Mouse (Mus musculus) heart, postnatal 0 days (tissue): ENCODE results near the gene Ppp1r15a. TPM values are rescaled to one million over a fixed set of nuclear protein-coding genes. Genes with fewer than 3 reads are reported as not detected.
A peak's percentile ranks its signal among the peaks of the same experiment; 100 is the strongest.

Experiments used
- ATAC-seq: fragments of 200-750 bp; cut with Nextera tagmentation; 2 replicates; pipeline ENCODE4 v1.8.0; 2017; ENCODE audit warnings: low read depth, moderate number of reproducible peaks, moderate library complexity; ENCODE audit not compliant: insufficient read depth
- DNase-seq: peaks from one replicate; pipeline ENCODE4 v3.0.0-alpha.2; 2016; ENCODE audit warnings: low spot score
- H3K27ac ChIP-seq: fragments of 300-500 bp; sonication (generic); 2 replicates; pipeline ENCODE4 v1.5.1; 2014; ENCODE audit warnings: low read depth, mild to moderate bottlenecking
- H3K27me3 ChIP-seq: fragments of 300-500 bp; sonication (generic); 2 replicates; pipeline ENCODE4 v1.6.1; 2014; ENCODE audit warnings: low read length, mixed read lengths; ENCODE audit not compliant: control insufficient read depth, insufficient read depth
- H3K36me3 ChIP-seq: fragments of 300-500 bp; sonication (generic); replicated peaks from 2 replicates; pipeline ENCODE4 v1.6.1; 2014; ENCODE audit warnings: low read length, mixed read lengths; ENCODE audit not compliant: control insufficient read depth, insufficient read depth
- H3K4me1 ChIP-seq: fragments of 300-500 bp; sonication (generic); 2 replicates; pipeline ENCODE4 v1.6.1; 2014; ENCODE audit warnings: antibody characterized with exemption; ENCODE audit not compliant: control insufficient read depth, insufficient read depth
- H3K4me2 ChIP-seq: fragments of 300-500 bp; sonication (generic); 2 replicates; pipeline ENCODE4 v1.6.1; 2014; ENCODE audit warnings: low read depth, mild to moderate bottlenecking, low read length, moderate library complexity
- H3K4me3 ChIP-seq: fragments of 300-500 bp; sonication (generic); 2 replicates; pipeline ENCODE4 v1.5.1; 2014; ENCODE audit warnings: low read depth, low read length
- H3K9ac ChIP-seq: fragments of 300-500 bp; sonication (generic); replicated peaks from 2 replicates; pipeline ENCODE4 v1.6.1; 2014; ENCODE audit warnings: low read depth, low read length, mixed read lengths
- H3K9me3 ChIP-seq: fragments of 300-500 bp; sonication (generic); replicated peaks from 2 replicates; pipeline ENCODE4 v1.6.1; 2016; ENCODE audit warnings: low read length; ENCODE audit not compliant: control insufficient read depth
- CTCF ChIP-seq: IDR thresholded peaks from 2 replicates; pipeline ENCODE4 v1.5.1; 2016; ENCODE audit warnings: antibody characterized with exemption, control low read depth, low read depth
- EP300 ChIP-seq: IDR thresholded peaks from 2 replicates; pipeline ENCODE4 v1.6.1; 2016; ENCODE audit warnings: antibody characterized with exemption, low read depth
- WGBS: fragments of 180-500 bp; shearing (Covaris S2); extraction: QIAGEN DNeasy Blood & Tissue Kit; methylation state at CpG from one replicate; pipeline ENCODE4 v1.1.7; 2014; 5-methylcytosine and 5-hydroxymethylcytosine counted together
- polyA plus RNA-seq: library from polyadenylated mRNA; unstranded; fragments of >200 nt; fragmentation: Nextera tagmentation; extraction: Ambion mirVana; gene quantifications from 2 replicates; pipeline ENCODE4 v1.2.1, GENCODE M21; 2015
- total RNA-seq: library from RNA; depleted of rRNA; stranded (reverse); fragments of >200 nt; gene quantifications from 2 replicates; pipeline ENCODE4 v1.2.3, GENCODE M21; 2014; ENCODE audit warnings: low replicate concordance; rRNA removed

The Ppp1r15a gene
- total RNA-seq (10.6 and 28.8 TPM in 2 replicates), polyA plus RNA-seq (19.2 and 22.8 TPM in 2 replicates)

GRCm38 (mm10) chr7:45525809-45526473 lies at the start of gene Ppp1r15a, which contains the start of gene Plekha4:
Gene Ppp1r15a (minus strand): TSS chr7:45526268.
Gene Plekha4 (plus strand): TSS chr7:45526330.
- TF ChIP-seq CTCF (no peak), EP300 (peak; percentile 85)

GRCm38 (mm10) chr7:45574472-45575379 lies 48.7 kb upstream of the Ppp1r15a start:
- Histone ChIP-seq H3K9ac (no peak overlapping the region), H3K4me3 (no peak overlapping the region), H3K4me1 (peaks cover 20% of the 10 kb centered on the region), H3K9me3 (no peaks in the 10 kb centered on the region), H3K27me3 (no peaks in the 10 kb centered on the region), H3K27ac (peak overlapping the region; percentile 56), H3K4me2 (peak overlapping the region; percentile 3; the same call in 1 of the 2 replicates), H3K36me3 (peaks cover 21% of the 10 kb centered on the region)
- TF ChIP-seq EP300 = no peak
- TF ChIP-seq CTCF = no peak
- no peak for DNase-seq
- WGBS = 70% methylated on average over 15 of the region's 15 CpGs
- ATAC-seq = peak; percentile 49; the same call in 1 of the 2 replicates

More at GRCm38 (mm10) chr7:45525809-45526473, at the start of gene Ppp1r15a, which contains the start of gene Plekha4:
- Histone ChIP-seq H3K36me3 (peaks cover 12% of the 10 kb centered on the region; the same call in 1 of the 2 replicates), H3K9ac (peak within 1 kb of the TSS; percentile 85), H3K9me3 (no peaks in the 10 kb centered on the region), H3K4me2 (peak within 1 kb of the TSS; percentile 74), H3K27ac (peak within 1 kb of the TSS; percentile 97), H3K4me3 (peak within 1 kb of the TSS; percentile 76), H3K4me1 (peaks cover 42% of the 10 kb centered on the region), H3K27me3 (no peaks in the 10 kb centered on the region)
- WGBS = under 1% methylated on average over 54 of the region's 54 CpGs
- ATAC-seq = peak; percentile 90
- DNase-seq = peak; percentile 95

DNA sequence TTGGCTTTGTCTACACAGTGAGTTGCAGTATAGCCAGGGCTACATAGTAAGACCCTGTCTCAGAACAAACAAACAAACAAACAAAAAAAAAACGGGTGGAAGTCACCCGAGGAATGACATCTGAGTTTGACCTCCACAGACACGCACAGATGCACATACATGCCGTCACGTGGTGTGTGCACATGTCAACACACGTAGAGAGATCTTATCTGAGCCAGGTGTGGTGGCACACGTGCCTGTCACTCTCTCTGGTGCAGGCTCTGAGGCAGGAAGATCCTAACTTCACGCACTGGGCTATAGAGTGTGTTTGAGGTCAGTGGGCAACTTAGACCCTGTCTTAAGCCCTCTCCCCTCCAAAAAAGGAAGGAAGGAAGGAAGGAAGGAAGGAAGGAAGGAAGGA lies 47.9 kb upstream of the Ppp1r15a start:
- Histone ChIP-seq H3K36me3 (peaks cover 19% of the 10 kb centered on the region), H3K4me2 (no peak overlapping the region; the same call in 1 of the 2 replicates), H3K9ac (no peak overlapping the region), H3K4me3 (no peak overlapping the region), H3K4me1 (peaks cover 20% of the 10 kb centered on the region), H3K27me3 (no peaks in the 10 kb centered on the region), H3K27ac (peak overlapping the region; percentile 56), H3K9me3 (no peaks in the 10 kb centered on the region)
- WGBS = 65% methylated on average over 8 of the region's 8 CpGs
- no peak for DNase-seq
- no peak for ATAC-seq
- no peak for TF ChIP-seq EP300
- no peak for TF ChIP-seq CTCF

GRCm38 (mm10) chr7:45571966-45572365 lies 45.9 kb upstream of the Ppp1r15a start:
- 50% methylated on average over 1 of the region's 1 CpGs for WGBS
- peaks cover 34% of the 10 kb centered on the region for H3K4me1 ChIP-seq
- no peaks in the 10 kb centered on the region for H3K9me3 ChIP-seq
- no peak overlapping the region for H3K4me3 ChIP-seq
- TF ChIP-seq CTCF (no peak), EP300 (no peak)
- ATAC-seq = no peak
- no peaks in the 10 kb centered on the region for H3K27me3 ChIP-seq
- no peak overlapping the region for H3K27ac ChIP-seq
- no peak overlapping the region for H3K9ac ChIP-seq
- H3K4me2 ChIP-seq = no peak overlapping the region
- peaks cover 13% of the 10 kb centered on the region for H3K36me3 ChIP-seq
- no peak for DNase-seq

DNA sequence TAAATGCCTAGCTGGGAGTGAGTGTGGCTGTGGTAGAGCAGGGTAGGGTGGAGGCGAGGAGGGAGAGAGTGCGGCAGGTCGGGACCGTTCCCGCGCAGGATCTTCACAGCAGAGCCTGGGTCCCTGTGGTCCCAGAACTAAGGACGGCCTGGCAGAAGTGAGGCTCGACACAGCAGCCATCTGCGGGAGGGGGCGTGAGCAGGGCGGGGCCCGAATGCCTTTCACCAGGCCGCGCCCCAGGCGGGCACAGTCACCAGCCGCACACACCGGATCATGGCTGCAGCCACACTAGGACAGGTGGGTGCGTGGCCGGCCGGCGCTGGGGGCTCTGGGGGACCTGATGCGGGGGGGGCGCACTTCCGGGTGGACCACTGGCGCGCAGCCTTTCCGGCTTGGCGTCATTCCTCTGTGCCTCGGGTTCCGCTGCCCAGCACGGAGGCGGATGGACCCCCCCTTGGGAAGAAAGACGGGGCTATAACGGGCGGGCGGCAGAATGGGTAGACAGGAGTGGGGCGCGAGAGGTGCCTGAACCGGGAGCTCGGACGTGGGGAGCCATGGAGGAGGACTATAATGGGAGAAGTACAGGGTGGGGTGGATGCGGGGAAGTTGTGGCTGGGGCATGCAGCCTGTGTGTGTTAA lies 44.2 kb upstream of the Ppp1r15a start, which contains the start of gene Bcat2:
Gene Bcat2, plus strand, starts transcription at position 51 of the 639 bp plus-strand sequence.
- Histone ChIP-seq H3K36me3 (no peaks in the 10 kb centered on the region), H3K4me2 (peak within 1 kb of the TSS; percentile 79), H3K27me3 (no peaks in the 10 kb centered on the region), H3K27ac (peak within 1 kb of the TSS; percentile 97), H3K9ac (peak within 1 kb of the TSS; percentile 87), H3K4me1 (peaks cover 34% of the 10 kb centered on the region), H3K9me3 (no peaks in the 10 kb centered on the region), H3K4me3 (peak within 1 kb of the TSS; percentile 79)
- WGBS = under 1% methylated on average over 42 of the region's 42 CpGs
- peak; percentile 59 for ATAC-seq
- peak; percentile 90 for TF ChIP-seq EP300
- TF ChIP-seq CTCF = no peak
- DNase-seq = peak; percentile 75
